Mouse (Mus musculus): ENCODE data around the gene Pold2.

Pold2 gene

GRCm38 (mm10) chr11:5877921-5878526 lies at the start of gene Pold2:
Gene Pold2, minus strand, starts transcription at chr11:5878292.
- peak; percentile 96 to 97 for DNase-seq

- no peak for DNase-seq
Observed at GRCm38 (mm10) chr11:5926696-5927220, 48.7 kb upstream of the Pold2 start.

GRCm38 (mm10) chr11:5924699-5925098 lies 46.6 kb upstream of the Pold2 start:
- DNase-seq: no peak

DNA sequence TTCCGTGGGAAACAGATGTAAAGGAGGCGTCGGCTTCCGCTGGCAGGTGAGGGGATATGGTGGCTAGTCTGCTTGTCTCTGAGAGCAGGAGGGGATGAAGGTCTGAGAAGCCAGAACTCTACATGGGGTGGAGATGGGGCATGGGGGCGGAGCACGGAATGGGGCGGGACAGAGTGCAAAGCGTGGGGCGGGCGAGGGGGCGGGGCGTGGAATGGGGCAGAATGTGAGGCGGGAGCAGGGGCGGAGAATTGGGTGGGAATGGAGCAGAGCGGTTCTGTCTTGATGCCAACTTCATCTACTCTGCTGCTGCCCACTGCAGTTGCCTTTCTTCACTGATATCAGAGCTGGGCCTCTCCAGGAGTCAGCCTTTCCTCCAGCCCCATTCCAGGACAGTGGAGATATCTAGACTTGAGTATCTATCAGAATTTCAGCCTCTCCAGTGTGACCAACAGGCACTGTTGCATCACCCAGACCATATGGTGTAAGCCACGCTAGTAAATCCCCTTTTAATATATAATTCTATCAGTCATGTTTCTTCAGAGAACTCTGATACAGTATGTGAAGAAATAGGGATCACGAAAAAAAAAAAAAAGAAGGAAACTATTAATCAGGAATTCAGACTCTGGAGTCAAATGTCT lies 42.4 kb upstream of the Pold2 start:
- DNase-seq: no peak

DNA sequence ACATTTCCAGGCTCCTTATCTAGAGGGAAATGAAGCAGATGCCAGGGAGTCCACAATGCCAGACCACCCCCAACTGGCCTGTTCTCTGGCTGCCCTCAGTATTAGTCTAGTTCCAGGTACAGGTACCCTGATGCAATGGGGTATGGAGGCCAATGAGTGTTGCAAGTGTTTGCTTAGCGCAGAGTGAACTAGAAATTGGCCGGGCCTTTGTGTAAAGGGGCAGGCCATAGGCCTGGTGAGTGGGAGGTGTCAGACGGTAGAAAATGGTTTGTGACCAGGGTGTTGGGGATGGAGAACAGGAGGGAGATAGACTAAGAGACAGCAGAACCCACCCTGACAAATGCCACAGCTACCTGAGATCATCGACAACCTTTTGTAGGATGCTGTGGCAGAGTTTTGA lies 41.5 kb upstream of the Pold2 start:
- DNase-seq: no peak

- no peak for DNase-seq
Observed at GRCm38 (mm10) chr11:5918111-5918510, 40.0 kb upstream of the Pold2 start.

DNA sequence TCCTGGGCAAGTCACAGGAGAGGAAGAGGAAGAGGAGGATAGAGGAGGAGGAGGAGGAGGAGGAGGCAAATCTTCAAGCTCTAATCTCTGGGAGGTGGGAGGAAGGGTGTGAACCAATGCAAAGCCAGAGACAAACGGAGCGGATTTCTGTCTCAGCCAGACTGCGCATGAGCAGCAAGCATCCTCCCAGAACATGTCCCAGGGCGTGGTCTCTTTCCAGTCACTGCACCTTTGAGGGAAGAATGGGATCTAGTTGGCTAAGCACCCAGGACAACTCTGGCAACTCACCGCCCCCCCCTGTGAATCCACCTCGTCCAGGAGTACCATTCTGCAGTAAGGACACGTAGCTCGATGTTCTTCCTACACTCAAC lies 38.1 kb upstream of the Pold2 start:
- peak; percentile 57 to 62 for DNase-seq

DNA sequence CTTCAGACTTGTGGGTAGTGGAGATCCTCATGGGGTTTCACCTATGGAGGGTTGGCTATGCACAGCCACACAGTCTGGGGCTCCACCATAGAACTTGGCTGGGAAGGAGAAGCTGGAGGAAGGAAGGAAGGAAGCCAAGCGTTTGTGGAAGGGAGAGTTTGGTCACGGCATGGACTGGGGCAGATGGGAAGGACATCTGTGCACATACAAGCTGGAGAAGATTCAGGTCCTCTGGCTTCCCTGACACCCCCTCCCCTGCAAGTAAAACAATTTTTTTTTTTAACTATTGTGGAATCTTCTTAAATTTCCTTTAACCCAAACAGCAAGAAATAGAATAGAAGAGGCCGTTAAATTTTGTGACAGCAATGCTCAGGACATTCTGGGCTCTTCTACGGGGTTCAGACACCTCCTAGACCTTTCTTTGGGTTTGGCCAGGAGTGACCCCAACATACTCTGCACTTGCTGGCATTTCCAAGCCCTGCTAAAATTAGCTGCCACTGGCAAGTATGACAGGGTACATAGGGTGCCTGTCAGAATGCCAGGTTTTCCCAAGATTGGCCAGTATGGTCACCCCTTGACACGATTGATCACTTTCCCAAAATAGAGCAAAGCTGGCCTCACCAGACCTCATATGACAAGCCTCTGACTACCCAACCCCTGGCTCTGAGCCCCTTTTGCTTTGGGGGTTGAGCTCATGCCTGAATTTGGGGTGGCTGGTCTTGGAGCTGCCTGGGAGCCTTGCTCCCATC lies 37.5 kb upstream of the Pold2 start:
- peak in 1 of 2 experiments; percentile 46 for DNase-seq

DNA sequence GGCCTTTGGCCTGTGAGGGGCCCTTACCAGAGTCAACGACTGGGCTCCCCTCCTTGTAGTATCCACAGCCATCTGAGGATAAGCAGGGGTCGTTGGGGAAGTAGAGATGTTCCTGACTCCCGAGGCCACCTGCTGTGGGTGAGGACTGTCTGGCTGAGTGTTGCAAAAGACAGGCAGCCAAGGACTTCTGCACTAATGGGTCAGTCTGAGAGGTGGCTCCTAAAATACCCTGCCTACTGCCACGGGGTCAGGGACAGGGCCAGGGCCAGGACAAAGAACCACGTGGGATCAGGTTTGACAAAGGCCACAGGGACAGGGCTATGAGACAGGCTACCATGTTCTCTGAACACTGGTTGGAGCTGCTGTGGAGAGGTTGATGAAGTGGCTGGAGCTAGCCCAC lies 36.8 kb upstream of the Pold2 start:
- DNase-seq: no peak

DNA sequence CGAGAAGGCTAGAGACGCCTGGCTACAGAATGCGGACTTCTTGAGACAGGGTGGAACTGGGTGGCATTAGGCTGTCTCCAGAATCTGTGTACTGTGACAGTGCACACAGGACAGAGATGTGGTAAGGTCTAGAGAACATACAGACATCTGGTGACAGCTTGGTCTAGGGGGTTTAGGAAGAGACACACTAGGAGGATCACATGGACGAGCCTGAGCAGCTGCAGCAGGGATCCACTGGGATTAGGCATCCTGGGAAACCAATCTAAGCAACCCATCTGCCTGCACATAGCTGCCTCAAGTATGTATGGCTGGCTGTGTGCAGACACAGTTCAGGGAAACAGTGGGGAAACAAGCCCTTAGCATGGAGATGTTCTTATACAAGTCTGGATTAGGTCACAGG lies 35.8 kb upstream of the Pold2 start:
- DNase-seq: no peak

- DNase-seq: peak in 1 of 2 experiments; percentile 42
Observed at GRCm38 (mm10) chr11:5913256-5913655, 35.2 kb upstream of the Pold2 start.

GRCm38 (mm10) chr11:5912635-5913034 lies 34.5 kb upstream of the Pold2 start:
- DNase-seq: peak; percentile 82 to 83

- DNase-seq: no peak
Observed at GRCm38 (mm10) chr11:5908642-5909041, 30.6 kb upstream of the Pold2 start.

GRCm38 (mm10) chr11:5907096-5907495 lies 29.0 kb upstream of the Pold2 start:
- DNase-seq: no peak

- DNase-seq: no peak
Observed at GRCm38 (mm10) chr11:5905778-5906518, 27.9 kb upstream of the Pold2 start.

GRCm38 (mm10) chr11:5904871-5905270 lies 26.8 kb upstream of the Pold2 start:
- DNase-seq: no peak

GRCm38 (mm10) chr11:5904357-5904756 lies 26.3 kb upstream of the Pold2 start:
- no peak for DNase-seq

DNA sequence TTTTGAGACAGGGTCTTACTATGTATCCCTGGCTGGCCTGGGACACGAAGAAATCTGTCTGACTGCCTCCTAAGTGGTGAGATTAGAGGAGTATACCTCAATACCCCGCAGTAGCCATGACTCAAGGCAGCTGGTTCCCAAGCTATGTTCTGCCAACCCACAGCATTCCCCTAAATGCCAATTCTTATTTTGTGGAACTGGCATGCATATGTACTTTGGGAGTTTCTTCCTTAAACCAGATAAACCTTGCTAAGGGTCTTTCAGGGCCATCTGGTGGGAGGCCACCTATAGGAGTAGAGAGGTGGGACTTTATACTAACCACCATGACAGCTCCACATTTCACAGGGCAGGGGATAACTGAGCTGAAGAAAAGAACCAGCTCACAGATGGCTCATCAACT lies 25.8 kb upstream of the Pold2 start:
- DNase-seq: no peak

DNA sequence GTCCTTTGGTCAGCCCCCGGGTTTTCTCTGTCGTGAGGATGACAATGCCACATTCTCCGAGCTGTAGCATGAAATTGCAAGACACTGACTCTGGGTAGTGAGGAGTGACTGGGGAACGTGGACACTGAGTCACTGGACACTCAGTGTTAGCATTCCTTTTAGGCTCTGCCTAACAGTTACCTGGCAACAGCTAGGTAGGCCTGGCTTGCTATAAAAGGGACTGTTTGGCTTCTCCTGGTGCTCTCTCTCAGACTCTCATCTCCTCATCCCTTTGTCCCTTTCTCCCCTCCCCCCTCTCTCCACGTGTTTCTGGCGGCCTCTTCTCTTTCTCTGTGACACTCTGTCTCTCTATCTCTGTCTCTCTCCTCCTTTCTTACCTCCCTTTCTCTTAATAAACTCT lies 24.3 kb upstream of the Pold2 start:
- no peak for DNase-seq

- DNase-seq: peak; percentile 41 to 57
Observed at GRCm38 (mm10) chr11:5901950-5902349, 23.9 kb upstream of the Pold2 start.

GRCm38 (mm10) chr11:5901320-5901719 lies 23.2 kb upstream of the Pold2 start:
- no peak for DNase-seq

GRCm38 (mm10) chr11:5899286-5899685 lies 21.2 kb upstream of the Pold2 start:
- DNase-seq: no peak

- DNase-seq: no peak
Observed at GRCm38 (mm10) chr11:5898531-5898930, 20.4 kb upstream of the Pold2 start, which contains the start of gene Myl7. Gene Myl7, minus strand, starts transcription at chr11:5898782.
